Mouse (Mus musculus): ENCODE data around the gene Med29.

DNA sequence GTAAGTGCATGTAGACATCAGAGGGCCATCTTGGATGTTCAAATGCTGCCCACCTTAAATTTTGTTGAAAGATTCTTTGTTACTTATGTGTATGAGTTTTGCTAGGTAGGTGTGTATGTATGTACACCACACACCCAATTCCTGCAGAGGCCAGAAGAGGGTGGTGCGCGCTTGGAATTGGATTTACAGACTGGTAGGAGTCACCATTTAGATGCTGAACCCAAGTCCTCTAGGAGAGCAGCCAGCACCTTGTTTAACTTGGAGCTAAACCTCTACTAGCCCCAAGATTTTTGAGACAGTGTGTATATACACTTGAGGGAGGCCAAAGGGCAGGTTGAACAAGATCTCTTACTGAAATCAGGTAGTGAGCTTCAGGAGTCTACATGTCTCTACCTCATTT lies 39.2 kb downstream of the Med29 start:
- TF ChIP-seq CTCF (IDR thresholded peaks at IDR 0.05; ENCODE audit: control insufficient read depth, insufficient read depth, insufficient read length) (no peak), USF1 (IDR thresholded peaks at IDR 0.05; ENCODE audit: low read depth) (no peak), CEBPB (IDR thresholded peaks at IDR 0.05; ENCODE audit: low read depth) (no peak), MAX (IDR thresholded peaks at IDR 0.05) (no peak), MYOG (IDR thresholded peaks at IDR 0.05; ENCODE audit: control insufficient read depth, extremely low read depth, insufficient read length) (no peak), MYOD1 (IDR thresholded peaks at IDR 0.05; ENCODE audit: control insufficient read depth, insufficient read length, low read depth) (no peak)

Measured in C2C12 (cell line).